Mouse (Mus musculus): Measurements from ENCODE around the gene Zmynd15.

DNA sequence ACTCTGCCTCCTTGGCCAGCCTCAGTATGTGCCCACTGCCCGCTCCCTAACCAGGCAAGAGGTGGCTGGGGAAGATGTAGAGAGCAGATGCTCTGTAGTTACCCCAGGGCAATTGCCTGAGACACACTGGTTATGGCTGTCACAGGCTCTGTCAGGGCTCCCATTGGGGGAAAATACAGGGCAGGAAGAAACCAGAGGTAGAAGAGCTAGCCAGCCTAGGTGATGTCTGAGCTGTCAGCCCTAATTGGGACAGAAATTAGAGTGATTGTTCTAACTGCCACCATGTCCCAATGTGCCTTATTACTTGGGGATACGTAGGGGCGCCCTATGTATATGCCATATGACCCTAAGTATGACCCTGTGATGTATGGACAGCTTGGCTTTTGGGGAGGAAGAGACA, 25.3 kb upstream of the Zmynd15 start:
- TF ChIP-seq POLR2A (IDR thresholded peaks at IDR 0.05; ENCODE audit: insufficient read depth, low read length) (no peak), EP300 (IDR thresholded peaks at IDR 0.05; ENCODE audit: insufficient read depth, low read depth, low read length) (no peak), CTCF (IDR thresholded peaks at IDR 0.05; ENCODE audit: low read depth, low read length) (no peak)

Data from ES-Bruce4 (cell line).